Mouse (Mus musculus) bone marrow, adult 2 months (tissue): ENCODE measurements around the gene Slc29a4.

Experiments
- CTCF ChIP-seq: fragments of 200-500 bp; IDR thresholded peaks from 2 replicates; pipeline ENCODE4 v1.5.1; 2011; ENCODE audit warnings: low read length, control low read depth; ENCODE audit not compliant: control insufficient read depth, insufficient read depth
- POLR2A ChIP-seq: fragments of 200-500 bp; IDR thresholded peaks from 2 replicates; pipeline ENCODE4 v1.6.1; 2011; ENCODE audit warnings: low read depth, mild to moderate bottlenecking, control low read depth, low read length, borderline replicate concordance; ENCODE audit not compliant: control insufficient read depth

- TF ChIP-seq CTCF (peak; percentile 29; the same call in 1 of the 2 replicates), POLR2A (no peak)
Measured at GRCm38 (mm10) chr5:142673082-142673481, 19.2 kb upstream of the Slc29a4 start.
